Mouse (Mus musculus) MEL (cell line): ENCODE measurements around the gene Wdr44. TPM values are rescaled to one million over a fixed set of nuclear protein-coding genes. Genes with fewer than 3 reads are reported as not detected.
"Not testable (repeated sequence)": the region's sequence is repeated elsewhere in the genome, so short reads cannot be mapped to it uniquely, and the experiment has no call there.

Source experiments
- DNase-seq: peaks from one replicate; pipeline ENCODE4 v3.0.0; 2011; ENCODE audit warnings: low read depth, low spot score
- H3K27ac ChIP-seq: 2 replicates; pipeline ENCODE4 v1.5.1; 2012; ENCODE audit warnings: low read depth, mild to moderate bottlenecking, control low read depth, low read length, moderate library complexity; ENCODE audit not compliant: control insufficient read depth
- H3K27me3 ChIP-seq, 2 experiments: fragments of 150-350 bp in 1 of 2; sonication (generic) in 1 of 2; 2 replicates each; pipeline ENCODE4 v1.6.1; 2012; ENCODE audit warnings: low read length in 2 of 2, mild to moderate bottlenecking in 2 of 2, improper control_type of control experiment in 1 of 2, moderate library complexity in 1 of 2; ENCODE audit not compliant: insufficient read depth in 2 of 2, control insufficient read depth in 1 of 2
- H3K36me3 ChIP-seq, 2 experiments: 2 replicates each; pipeline ENCODE4 v1.6.1; 2012 to 2014; ENCODE audit warnings: low read length in 2 of 2, improper control_type of control experiment in 1 of 2, inconsistent platforms in 1 of 2, mild to moderate bottlenecking in 1 of 2; ENCODE audit not compliant: insufficient read depth in 2 of 2, control insufficient read depth in 1 of 2
- H3K4me1 ChIP-seq, 2 experiments: fragments of 150-350 bp in 1 of 2; sonication (generic) in 1 of 2; 2 replicates each; pipeline ENCODE4 v1.6.1; 2012; ENCODE audit warnings: low read length in 2 of 2, improper control_type of control experiment in 1 of 2, mild to moderate bottlenecking in 1 of 2; ENCODE audit not compliant: insufficient read depth in 2 of 2, control insufficient read depth in 1 of 2
- H3K4me3 ChIP-seq, 2 experiments: fragments of 150-350 bp in 1 of 2; sonication (generic) in 1 of 2; 2 replicates each; pipeline ENCODE4 v1.5.1; 2012; ENCODE audit warnings: low read depth in 2 of 2, low read length in 2 of 2, mild to moderate bottlenecking in 2 of 2, moderate library complexity in 2 of 2, control low read depth in 1 of 2, improper control_type of control experiment in 1 of 2; ENCODE audit not compliant: control insufficient read depth in 1 of 2, insufficient read depth in 1 of 2
- H3K79me2 ChIP-seq: 2 replicates; pipeline ENCODE4 v1.6.1; 2012; ENCODE audit warnings: mild to moderate bottlenecking, low read length, moderate library complexity; ENCODE audit not compliant: control insufficient read depth, poor library complexity, insufficient read depth
- H3K9ac ChIP-seq: 2 replicates; pipeline ENCODE4 v1.6.1; 2012; ENCODE audit warnings: low read depth, mild to moderate bottlenecking, control low read depth, low read length, moderate library complexity; ENCODE audit not compliant: control insufficient read depth, poor library complexity, severe bottlenecking
- H3K9me3 ChIP-seq: fragments of 150-350 bp; sonication (generic); replicated peaks from 2 replicates; pipeline ENCODE4 v1.6.1; 2012; ENCODE audit warnings: mild to moderate bottlenecking, low read length, improper control_type of control experiment, moderate library complexity; ENCODE audit not compliant: insufficient read depth
- CHD2 ChIP-seq: IDR thresholded peaks from 2 replicates; pipeline ENCODE4 v1.6.1; 2011; ENCODE audit warnings: low read length, improper control_type of control experiment
- CTCF ChIP-seq, 3 experiments: IDR thresholded peaks in 2 of 3; conservative IDR thresholded peaks in 1 of 3; 2 replicates each; pipeline ENCODE4 v1.5.1; 2011 to 2012; ENCODE audit warnings: low read length in 3 of 3, low read depth in 2 of 3, mild to moderate bottlenecking in 2 of 3, improper control_type of control experiment in 1 of 3, inconsistent platforms in 1 of 3, mixed read lengths in 1 of 3, moderate library complexity in 1 of 3; ENCODE audit not compliant: control insufficient read depth in 1 of 3, insufficient read depth in 1 of 3, poor library complexity in 1 of 3, severe bottlenecking in 1 of 3
- ETS1 ChIP-seq: IDR thresholded peaks from 2 replicates; pipeline ENCODE4 v1.6.1; 2012; ENCODE audit warnings: low read depth, mild to moderate bottlenecking, inconsistent platforms, low read length, improper control_type of control experiment, moderate library complexity
- GATA1 ChIP-seq: IDR thresholded peaks from 2 replicates; pipeline ENCODE4 v1.6.1; 2011; ENCODE audit warnings: low read depth, low read length, improper control_type of control experiment
- HCFC1 ChIP-seq: IDR thresholded peaks from 2 replicates; pipeline ENCODE4 v1.6.1; 2012; ENCODE audit warnings: low read depth, mild to moderate bottlenecking, inconsistent platforms, low read length, improper control_type of control experiment, moderate library complexity
- MAZ ChIP-seq: IDR thresholded peaks from 2 replicates; pipeline ENCODE4 v1.6.1; 2012; ENCODE audit warnings: low read depth, mild to moderate bottlenecking, inconsistent platforms, low read length, improper control_type of control experiment
- MEF2A ChIP-seq: IDR thresholded peaks from 2 replicates; pipeline ENCODE4 v1.6.1; 2014; ENCODE audit warnings: low read depth, mild to moderate bottlenecking, inconsistent platforms, low read length, improper control_type of control experiment; ENCODE audit not compliant: poor library complexity, insufficient replicate concordance, severe bottlenecking; ENCODE audit errors: extremely low read depth
- RAD21 ChIP-seq: IDR thresholded peaks from 2 replicates; pipeline ENCODE4 v1.6.1; 2011; ENCODE audit warnings: mild to moderate bottlenecking, low read depth, low read length, improper control_type of control experiment
- SMC3 ChIP-seq: IDR thresholded peaks from 2 replicates; pipeline ENCODE4 v1.6.1; 2011; ENCODE audit warnings: low read depth, low read length, improper control_type of control experiment
- TBP ChIP-seq: IDR thresholded peaks from 2 replicates; pipeline ENCODE4 v1.8.0; 2011; ENCODE audit warnings: low read depth, low read length, improper control_type of control experiment
- ZC3H11A ChIP-seq: IDR thresholded peaks from 2 replicates; pipeline ENCODE4 v1.6.1; 2012; ENCODE audit warnings: low read depth, mild to moderate bottlenecking, inconsistent platforms, low read length, improper control_type of control experiment
- polyA plus RNA-seq, 2 experiments: library from polyadenylated mRNA; stranded (reverse) in 1 of 2; unstranded in 1 of 2; fragments of >175 nt in 1 of 2; fragments of >200 nt in 1 of 2; gene quantifications; 2 replicates each; pipeline versions ENCODE4 v1.2.1 to v1.2.4; 2012; ENCODE audit warnings: low replicate concordance in 2 of 2, low read depth in 1 of 2; ENCODE audit not compliant: insufficient read length in 2 of 2, insufficient read depth in 1 of 2, missing spikeins in 1 of 2
- total RNA-seq: library from RNA; depleted of rRNA; stranded (reverse); fragments of 300-350 nt; gene quantifications from 2 replicates; pipeline ENCODE4 v1.2.3, GENCODE M21; 2012

Wdr44 gene
- total and polyA plus RNA-seq, 3 experiments, result 7.5 to 20.3 TPM; not detected in 1

DNA sequence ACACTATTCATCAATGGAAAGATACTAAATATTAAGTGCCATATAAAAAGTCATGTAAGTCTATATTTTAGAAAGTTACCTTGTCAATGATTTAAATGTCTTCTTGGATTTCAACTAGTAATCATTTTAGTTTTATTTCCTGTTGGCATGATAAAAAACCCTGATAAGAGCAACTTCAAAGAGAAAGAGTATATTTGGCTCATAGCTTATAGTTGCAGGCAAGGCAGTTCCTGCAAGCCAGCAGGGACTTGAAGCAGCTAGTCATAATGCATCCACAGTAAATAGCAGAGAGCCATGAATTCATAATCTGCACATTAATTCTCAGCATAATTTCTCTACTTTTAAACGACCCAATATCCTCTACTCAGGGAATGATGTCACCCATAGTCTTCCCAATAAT is 75.0 kb downstream of the Wdr44 start:
- H3K27me3 ChIP-seq, result no peaks in the 10 kb centered on the region
- peaks cover 0 to 3% of the 10 kb centered on the region in 2 experiments; a peak in 1 of 4 replicates for H3K4me1 ChIP-seq
- no peak for TF ChIP-seq SMC3
- no peak for TF ChIP-seq MEF2A
- no peak for TF ChIP-seq GATA1
- H3K79me2 ChIP-seq, result no peaks in the 10 kb centered on the region
- no peak overlapping the region for H3K27ac ChIP-seq
- no peak overlapping the region for H3K9ac ChIP-seq
- no peak overlapping the region for H3K4me3 ChIP-seq
- no peak for DNase-seq
- H3K36me3 ChIP-seq, result peaks cover 3 to 67% of the 10 kb centered on the region in 2 experiments
- H3K9me3 ChIP-seq, result no peaks in the 10 kb centered on the region

DNA sequence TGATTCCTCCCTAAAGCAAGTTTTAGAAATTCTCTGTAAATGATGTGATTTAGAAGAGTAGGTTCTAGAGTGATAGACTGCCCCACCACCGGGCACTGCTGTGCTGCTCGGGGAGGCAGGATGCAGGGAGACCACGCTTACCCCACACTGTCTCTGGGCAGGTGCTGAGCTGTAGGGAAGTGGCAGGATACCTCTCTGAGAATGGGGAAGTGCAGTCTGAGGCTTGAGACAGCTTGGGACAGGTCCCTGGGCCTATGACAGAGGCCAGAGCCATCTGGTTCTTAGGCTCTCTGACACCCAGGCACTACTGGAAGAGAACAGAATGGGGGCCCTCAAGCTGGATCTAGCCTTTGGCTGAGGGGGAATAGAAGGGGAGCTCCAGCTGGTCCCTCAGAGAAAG is 114.3 kb downstream of the Wdr44 start:
- TF ChIP-seq SMC3 (no peak), HCFC1 (no peak)
- Histone ChIP-seq H3K79me2 (no peaks in the 10 kb centered on the region), H3K36me3 (peaks cover 4 to 14% of the 10 kb centered on the region in 2 experiments; a peak in 3 of 4 replicates), H3K9me3 (no peaks in the 10 kb centered on the region), H3K4me1 (0 out of 4 replicates have a peak, but pooled peaks cover 0 to 2% of the 10 kb centered on the region in 2 experiments), H3K27me3 (no peaks in the 10 kb centered on the region), H3K27ac (no peak overlapping the region), H3K4me3 (no peak overlapping the region), H3K9ac (no peak overlapping the region)
- peak; percentile 52 for DNase-seq

DNA sequence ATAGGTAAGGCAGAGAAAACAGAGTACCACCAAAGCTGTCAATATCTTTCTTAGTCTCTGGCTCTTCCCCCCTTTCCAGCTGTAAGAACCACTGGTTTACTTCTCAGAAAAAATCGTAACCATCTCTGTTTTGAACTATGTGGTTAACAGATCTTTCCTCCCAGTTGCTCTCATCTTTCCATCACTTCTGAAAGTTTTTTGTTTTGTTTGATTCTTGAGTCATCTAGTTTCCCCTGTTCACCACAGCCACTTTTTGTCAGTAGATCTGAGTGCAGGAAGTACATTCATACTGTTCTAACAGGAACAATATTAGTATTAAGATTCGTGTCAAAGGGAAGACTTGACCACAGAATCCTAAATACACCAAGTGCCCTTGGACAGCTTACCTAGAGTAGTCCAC is 117.5 kb downstream of the Wdr44 start:
- DNase-seq, result no peak
- H3K79me2 ChIP-seq, result no peaks in the 10 kb centered on the region
- TF ChIP-seq MAZ (no peak), CHD2 (no peak), ETS1 (no peak), TBP (no peak)
- no peaks in the 10 kb centered on the region for H3K27me3 ChIP-seq
- H3K36me3 ChIP-seq, result peaks cover 0 to 3% of the 10 kb centered on the region in 2 experiments; a peak in 1 of 4 replicates
- H3K27ac ChIP-seq, result no peak overlapping the region
- H3K4me3 ChIP-seq, result no peak overlapping the region
- H3K9ac ChIP-seq, result no peak overlapping the region
- no peaks in the 10 kb centered on the region for H3K9me3 ChIP-seq
- no peaks in the 10 kb centered on the region for H3K4me1 ChIP-seq

DNA sequence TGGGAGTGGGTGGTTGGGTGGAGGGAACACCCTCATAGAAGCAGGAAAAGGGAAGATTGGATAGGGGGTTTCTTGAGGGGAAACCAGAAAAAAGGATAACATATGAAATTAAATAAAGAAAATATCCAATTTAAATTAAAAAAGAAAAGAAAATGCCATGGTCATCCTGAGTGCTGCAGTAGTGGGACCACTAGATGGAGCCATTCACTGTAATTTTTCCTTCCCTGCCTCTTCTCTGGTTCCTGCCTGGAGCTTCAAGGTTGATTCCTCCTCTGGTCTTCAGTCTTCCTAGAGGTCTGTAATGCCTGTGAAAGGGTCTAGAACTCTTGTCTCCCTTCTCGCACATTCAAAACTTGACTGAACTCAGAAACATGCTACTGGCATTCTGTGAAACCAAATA is 120.4 kb downstream of the Wdr44 start:
- H3K27me3 ChIP-seq, H3K27ac ChIP-seq, H3K4me1 ChIP-seq, H3K36me3 ChIP-seq, H3K4me3 ChIP-seq, H3K79me2 ChIP-seq, H3K9ac ChIP-seq, H3K9me3 ChIP-seq: not testable (repeated sequence)
- DNase-seq, result peak; percentile 48
- TF ChIP-seq CTCF (IDR thresholded peaks at IDR 0.05 in 2 of 3, conservative IDR thresholded peaks at IDR 0.05 in 1 of 3; ENCODE audit: control insufficient read depth in 1 of 3, insufficient read depth in 1 of 3, low read depth in 2 of 3, low read length in 3 of 3, poor library complexity in 1 of 3, severe bottlenecking in 1 of 3), result peak; percentile 21 to 55 (median 28); a peak in 4 of 6 replicates
- peak; percentile 29; the same call in 1 of the 2 replicates for TF ChIP-seq ZC3H11A
- TF ChIP-seq RAD21, result peak; percentile 58
- peak; percentile 47 for TF ChIP-seq SMC3
